Mouse (Mus musculus) liver, adult 2 months (tissue): Measurements from ENCODE around the gene Umps.

Source experiments
- CTCF ChIP-seq: fragments of 200-500 bp; IDR thresholded peaks from 2 replicates; pipeline ENCODE4 v1.5.1; 2011; ENCODE audit warnings: low read depth, low read length, control low read depth
- POLR2A ChIP-seq: fragments of 200-500 bp; IDR thresholded peaks from 2 replicates; pipeline ENCODE4 v1.6.1; 2011; ENCODE audit warnings: low read length, control low read depth; ENCODE audit not compliant: insufficient read depth; ENCODE audit errors: extremely low read depth

GRCm38 (mm10) chr16:33967283-33967640, 424 bp upstream of the Umps start:
- TF ChIP-seq POLR2A (no peak), CTCF (no peak)
